Mouse (Mus musculus) cortical plate, adult 2 months (tissue): ENCODE results near the gene Nkx2-3.

Source experiments
- CTCF ChIP-seq: fragments of 200-500 bp; IDR thresholded peaks from 2 replicates; pipeline ENCODE4 v1.5.1; 2011; ENCODE audit warnings: mild to moderate bottlenecking, control low read depth, low read length; ENCODE audit not compliant: insufficient read depth; ENCODE audit errors: extremely low read depth
- POLR2A ChIP-seq: fragments of 200-500 bp; IDR thresholded peaks from 2 replicates; pipeline ENCODE4 v1.6.1; 2011; ENCODE audit warnings: mild to moderate bottlenecking, low read length, control low read depth; ENCODE audit not compliant: insufficient read depth; ENCODE audit errors: extremely low read depth

DNA sequence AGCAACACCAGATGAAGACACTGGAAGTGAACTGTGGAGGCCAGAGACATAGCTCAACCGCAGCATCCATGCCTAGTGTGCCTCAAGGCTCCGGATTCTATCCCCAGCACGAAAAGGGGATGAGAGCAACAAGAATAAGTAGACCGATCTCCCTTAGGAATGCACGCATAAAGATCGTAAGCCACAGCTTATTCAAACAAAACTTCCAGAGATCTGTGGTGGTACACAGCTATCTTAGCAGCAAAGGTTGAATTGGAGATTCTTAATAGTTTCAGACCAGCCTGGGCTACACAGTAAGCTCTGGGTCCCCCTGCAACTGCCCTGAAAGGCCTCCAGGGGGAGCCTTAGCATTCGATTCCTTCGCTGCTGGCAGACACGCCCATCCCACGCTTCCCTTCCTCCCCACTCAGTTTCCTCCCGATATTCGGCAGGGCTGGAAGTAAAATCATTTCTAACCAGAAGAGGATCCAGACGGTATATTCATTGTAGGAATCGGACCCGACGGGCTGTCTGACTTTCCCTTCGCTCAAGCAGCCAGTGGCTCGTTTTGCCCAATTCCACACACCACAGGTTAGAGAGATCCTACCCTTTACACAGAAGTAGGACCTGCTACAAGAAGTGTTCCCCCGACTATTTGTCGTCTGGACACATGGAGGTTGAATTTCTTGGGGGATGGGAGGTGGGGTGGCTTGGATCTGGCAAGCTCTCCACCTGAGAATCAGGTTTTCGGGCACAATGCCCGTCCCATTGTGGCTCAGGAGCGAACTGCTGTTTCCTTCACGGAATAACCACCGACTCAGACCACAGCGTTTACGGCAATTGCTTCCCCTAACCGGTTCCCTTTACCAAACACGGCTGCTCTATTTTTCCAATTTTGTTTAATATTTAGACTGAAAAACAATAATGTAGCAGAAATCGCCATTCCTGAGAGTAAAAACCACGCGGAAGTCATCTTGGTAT is 41.0 kb upstream of the Nkx2-3 start:
- TF ChIP-seq CTCF (peak; percentile 63), POLR2A (no peak)
